Mouse (Mus musculus) embryonic facial prominence, embryonic 12.5 days (tissue): ENCODE measurements around the gene Ube2s. TPM values are rescaled to one million over a fixed set of nuclear protein-coding genes. Genes with fewer than 3 reads are reported as not detected.

Experiments used
- ATAC-seq: fragments of 200-750 bp; cut with Nextera tagmentation; 2 replicates; pipeline ENCODE4 v1.8.0; 2017; ENCODE audit not compliant: insufficient number of reproducible peaks, insufficient read depth, low FRiP score, low TSS enrichment
- H3K27ac ChIP-seq: fragments of 300-500 bp; sonication (generic); 2 replicates; pipeline ENCODE4 v1.5.1; 2016; ENCODE audit warnings: mild to moderate bottlenecking
- H3K27me3 ChIP-seq: fragments of 300-500 bp; sonication (generic); 2 replicates; pipeline ENCODE4 v1.6.1; 2016; ENCODE audit warnings: mild to moderate bottlenecking, moderate library complexity
- H3K36me3 ChIP-seq: fragments of 300-500 bp; sonication (generic); 2 replicates; pipeline ENCODE4 v1.6.1; 2016; ENCODE audit warnings: mild to moderate bottlenecking
- H3K4me1 ChIP-seq: fragments of 300-500 bp; sonication (generic); 2 replicates; pipeline ENCODE4 v1.6.1; 2016
- H3K4me2 ChIP-seq: fragments of 300-500 bp; sonication (generic); replicated peaks from 2 replicates; pipeline ENCODE4 v1.6.1; 2016; ENCODE audit warnings: mild to moderate bottlenecking, moderate library complexity
- H3K4me3 ChIP-seq: fragments of 300-500 bp; sonication (generic); 2 replicates; pipeline ENCODE4 v1.5.1; 2016; ENCODE audit warnings: mild to moderate bottlenecking
- H3K9ac ChIP-seq: fragments of 300-500 bp; sonication (generic); 2 replicates; pipeline ENCODE4 v1.6.1; 2016; ENCODE audit warnings: mild to moderate bottlenecking, moderate library complexity
- H3K9me3 ChIP-seq: fragments of 300-500 bp; sonication (generic); 2 replicates; pipeline ENCODE4 v1.6.1; 2016; ENCODE audit warnings: mild to moderate bottlenecking, moderate library complexity
- WGBS: fragments of 180-500 bp; shearing (Covaris S2); methylation state at CpG from one replicate; pipeline ENCODE4 v1.1.7; 2016; 5-methylcytosine and 5-hydroxymethylcytosine counted together
- polyA plus RNA-seq: library from polyadenylated mRNA; unstranded; fragments of >200 nt; fragmentation: Nextera tagmentation; extraction: Ambion mirVana; gene quantifications from 2 replicates; pipeline ENCODE4 v1.2.1, GENCODE M21; 2016

Gene Ube2s
- polyA plus RNA-seq, 1 experiment from 2014 or later = 422 TPM

- Histone ChIP-seq H3K4me1 (peaks cover 4% of the 10 kb centered on the region), H3K27ac (no peak overlapping the region), H3K9me3 (no peaks in the 10 kb centered on the region), H3K9ac (no peak overlapping the region), H3K4me2 (no peak overlapping the region), H3K4me3 (no peak overlapping the region), H3K36me3 (no peaks in the 10 kb centered on the region), H3K27me3 (0 out of 2 replicates have a peak, but pooled peaks cover 2% of the 10 kb centered on the region)
- WGBS = 11% methylated on average over 4 of the region's 4 CpGs
- ATAC-seq = no peak
Measured at GRCm38 (mm10) chr7:4764946-4765710, 47.3 kb downstream of the Ube2s start.

- H3K4me1 ChIP-seq = no peaks in the 10 kb centered on the region; the same call in 1 of the 2 replicates
- WGBS = 44% methylated on average over 1 of the region's 1 CpGs
- H3K4me2 ChIP-seq = no peak overlapping the region
- no peak for ATAC-seq
- H3K27me3 ChIP-seq = no peaks in the 10 kb centered on the region
- no peaks in the 10 kb centered on the region for H3K9me3 ChIP-seq
- H3K27ac ChIP-seq = no peak overlapping the region
- H3K4me3 ChIP-seq = no peak overlapping the region
- H3K36me3 ChIP-seq = no peaks in the 10 kb centered on the region
- no peak overlapping the region for H3K9ac ChIP-seq
Measured at GRCm38 (mm10) chr7:4759670-4760069, 52.7 kb downstream of the Ube2s start.

DNA sequence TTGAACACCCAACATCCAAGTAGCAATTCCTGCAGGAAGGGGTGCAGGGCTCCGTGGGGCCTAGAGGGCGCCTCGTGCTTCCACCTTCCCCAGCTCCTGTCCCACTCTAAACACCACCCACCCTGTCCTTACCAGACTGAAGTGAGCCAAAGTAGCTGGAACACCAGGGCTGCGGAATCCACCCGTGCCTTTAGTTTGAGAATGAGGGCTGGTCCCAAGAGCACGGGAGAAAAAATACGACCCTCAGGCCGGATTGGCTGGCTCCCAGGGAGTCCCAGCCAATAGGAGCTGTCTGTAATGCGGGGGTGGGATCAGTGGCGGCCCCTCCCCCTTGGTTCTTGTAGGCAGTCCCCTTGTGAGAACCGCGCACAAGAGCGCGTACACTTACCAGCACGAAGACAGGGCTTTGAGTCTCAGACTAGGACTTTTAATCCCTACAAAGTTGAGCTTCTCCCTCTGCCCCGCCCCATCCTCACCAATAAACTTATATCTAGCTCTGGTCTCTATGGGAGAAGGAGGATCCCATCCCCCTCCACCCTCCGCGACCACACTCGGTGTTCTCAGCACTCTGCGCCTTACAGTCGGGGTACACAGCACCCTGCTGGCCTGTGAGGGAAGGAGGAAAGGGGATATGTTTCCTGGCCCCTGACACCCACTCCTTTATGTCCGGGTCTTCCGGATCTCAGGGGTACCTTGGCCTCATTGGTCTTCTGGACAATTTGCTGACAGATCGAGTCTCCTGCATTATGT, 59.4 kb downstream of the Ube2s start, which contains the start of gene Cox6b2:
TSS of gene Cox6b2 (minus strand) at position 274 of the 750 bp plus-strand sequence.
- H3K9ac ChIP-seq = peak within 1 kb of the TSS; percentile 19; the same call in 1 of the 2 replicates
- H3K27ac ChIP-seq = peak within 1 kb of the TSS; percentile 86
- no peaks in the 10 kb centered on the region for H3K36me3 ChIP-seq
- ATAC-seq = peak; percentile 92
- peak within 1 kb of the TSS; percentile 47 for H3K4me2 ChIP-seq
- no peaks in the 10 kb centered on the region for H3K9me3 ChIP-seq
- no peaks in the 10 kb centered on the region for H3K27me3 ChIP-seq
- H3K4me1 ChIP-seq = peaks cover 10% of the 10 kb centered on the region; the same call in 1 of the 2 replicates
- WGBS = 3% methylated on average over 24 of the region's 24 CpGs
- peak within 1 kb of the TSS; percentile 43 for H3K4me3 ChIP-seq

DNA sequence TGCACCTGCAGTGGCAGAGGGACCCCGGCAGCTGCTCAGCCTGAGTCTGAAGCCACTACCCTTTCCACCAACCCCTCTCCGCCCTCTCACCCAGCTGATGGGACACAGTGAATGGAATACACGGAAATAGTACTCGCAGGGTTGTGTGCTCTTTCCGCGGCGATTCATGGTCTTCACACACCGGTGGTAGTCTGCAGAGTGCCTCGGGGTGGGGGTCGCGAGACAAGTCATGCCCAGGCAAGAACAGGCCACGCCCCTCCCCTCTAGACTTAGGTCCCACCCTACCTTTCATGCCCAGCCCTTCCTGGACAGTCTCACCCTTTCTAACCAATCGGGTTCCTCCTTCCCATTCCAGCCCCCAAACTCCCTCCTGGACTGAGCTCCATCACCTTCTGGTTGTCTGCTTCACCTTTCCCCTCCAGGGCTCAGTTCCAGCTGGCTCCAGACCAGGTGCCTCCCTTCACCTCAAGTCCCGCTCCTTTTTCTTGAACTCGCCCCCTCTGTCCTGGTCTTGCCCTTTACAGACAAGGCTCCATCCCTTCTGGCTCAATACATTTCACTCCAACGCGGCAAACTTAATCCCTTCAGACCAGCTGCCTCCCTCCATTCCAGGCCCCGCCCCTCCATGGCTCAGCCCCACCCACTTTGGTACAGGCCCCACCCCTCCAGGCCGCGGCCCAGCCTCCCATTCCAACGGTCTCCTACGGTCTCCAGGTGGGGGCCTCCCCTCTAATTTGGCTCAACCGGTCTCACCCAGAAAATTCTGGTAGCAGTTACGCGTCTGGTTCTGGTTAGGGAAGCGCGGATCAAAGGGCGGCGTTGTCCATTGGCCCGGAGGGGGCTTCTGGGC, 60.2 kb downstream of the Ube2s start:
- peak; percentile 70 for ATAC-seq
- Histone ChIP-seq H3K4me3 (peak overlapping the region; percentile 43), H3K36me3 (peaks cover under 1% of the 10 kb centered on the region; the same call in 1 of the 2 replicates), H3K27ac (peak overlapping the region; percentile 86), H3K4me2 (peak overlapping the region; percentile 47), H3K27me3 (no peaks in the 10 kb centered on the region), H3K9ac (peak overlapping the region; percentile 19; the same call in 1 of the 2 replicates), H3K4me1 (peaks cover 10% of the 10 kb centered on the region; the same call in 1 of the 2 replicates), H3K9me3 (no peaks in the 10 kb centered on the region)
- WGBS = 2% methylated on average over 30 of the region's 30 CpGs

DNA sequence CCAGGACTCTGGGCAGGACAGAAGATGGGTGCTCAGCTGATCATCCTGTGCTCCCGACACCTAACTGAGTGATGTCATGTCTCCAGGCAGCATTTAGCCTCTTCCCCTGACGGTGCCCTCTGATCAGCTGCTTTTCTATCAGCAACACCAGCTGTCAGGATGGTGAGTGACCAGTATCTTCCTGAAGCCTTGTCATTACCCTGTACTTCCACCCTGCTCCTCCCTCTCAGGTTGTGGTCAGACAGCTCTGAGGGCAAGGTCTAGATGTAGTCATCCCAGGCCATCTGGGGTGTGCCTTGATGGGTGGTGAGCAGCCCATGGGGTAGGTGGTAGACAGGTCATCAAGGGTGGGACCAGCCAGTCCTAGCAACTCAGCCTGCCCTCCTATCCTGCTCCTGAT, 63.2 kb downstream of the Ube2s start:
- 78% methylated on average over 2 of the region's 2 CpGs for WGBS
- no peak overlapping the region for H3K4me3 ChIP-seq
- H3K9ac ChIP-seq = no peak overlapping the region
- ATAC-seq = no peak
- no peak overlapping the region for H3K27ac ChIP-seq
- H3K4me2 ChIP-seq = no peak overlapping the region
- peaks cover 10% of the 10 kb centered on the region; the same call in 1 of the 2 replicates for H3K4me1 ChIP-seq
- H3K9me3 ChIP-seq = no peaks in the 10 kb centered on the region
- peaks cover 27% of the 10 kb centered on the region for H3K36me3 ChIP-seq
- H3K27me3 ChIP-seq = no peaks in the 10 kb centered on the region

DNA sequence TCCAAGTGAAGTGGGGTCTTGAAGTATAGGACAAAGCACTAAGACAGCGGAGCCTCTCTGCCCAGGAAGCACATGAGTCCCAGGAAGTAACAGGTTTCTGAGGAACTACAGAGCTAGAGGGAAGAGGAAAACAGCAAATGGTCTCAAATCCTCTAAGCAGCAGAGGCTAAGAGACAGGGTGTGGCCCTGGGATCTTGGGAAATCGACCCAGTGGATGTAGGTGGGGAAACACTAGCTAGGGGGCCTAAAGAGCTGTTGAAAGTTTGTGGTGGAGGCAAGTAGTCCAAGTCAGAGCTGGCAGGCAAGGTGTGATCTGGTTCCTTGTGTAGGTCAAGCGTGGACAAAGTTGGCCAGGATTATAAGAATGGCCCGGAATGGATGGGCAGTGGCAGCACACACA, 64.1 kb downstream of the Ube2s start:
- Histone ChIP-seq H3K27me3 (no peaks in the 10 kb centered on the region), H3K9ac (no peak overlapping the region)
- 75% methylated on average over 4 of the region's 4 CpGs for WGBS

DNA sequence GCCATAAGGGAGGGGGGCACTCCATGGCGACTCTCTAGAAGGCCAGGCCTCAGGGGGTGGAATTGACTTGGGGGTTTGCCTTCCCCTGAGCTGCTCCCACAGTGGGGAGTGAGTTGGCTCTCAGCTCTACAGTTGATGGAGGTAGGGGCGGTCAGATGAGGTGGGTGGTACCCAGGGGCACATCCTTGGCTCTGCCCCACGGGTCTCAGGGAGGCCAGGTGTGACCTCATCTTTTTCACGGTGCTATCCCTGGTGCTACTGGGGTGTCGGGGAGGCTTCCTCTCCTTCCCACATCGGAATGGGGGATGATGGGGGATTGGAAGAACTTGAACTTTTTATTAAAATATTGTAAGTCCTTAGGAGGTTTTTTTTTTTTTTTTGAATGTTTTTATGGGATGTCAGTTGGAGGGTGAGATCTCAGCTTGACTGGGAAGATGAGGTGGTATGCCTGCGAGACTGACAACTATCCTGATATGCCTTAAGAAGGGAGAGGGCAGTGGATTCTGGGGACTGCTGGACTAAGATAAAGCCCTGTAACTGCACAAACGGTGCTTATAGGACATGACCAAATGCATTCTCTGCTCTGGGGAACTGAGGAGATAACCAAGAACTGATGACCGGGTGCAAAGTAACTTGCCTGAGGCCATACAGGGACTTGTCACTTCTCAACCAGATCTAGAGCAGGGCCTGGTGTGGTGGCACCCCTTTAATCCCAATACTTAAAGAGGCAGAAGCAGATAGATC, 65.1 kb downstream of the Ube2s start:
- no peak for ATAC-seq

More for the DNA sequence above, 64.1 kb downstream of the Ube2s start:
- Histone ChIP-seq H3K9me3 (no peaks in the 10 kb centered on the region), H3K4me2 (no peak overlapping the region), H3K4me1 (peaks cover 10% of the 10 kb centered on the region; the same call in 1 of the 2 replicates), H3K27ac (no peak overlapping the region), H3K4me3 (no peak overlapping the region), H3K36me3 (peaks cover 35% of the 10 kb centered on the region)
- ATAC-seq = no peak

GRCm38 (mm10) chr7:4746326-4746980, 65.9 kb downstream of the Ube2s start:
- ATAC-seq = no peak; the same call in 1 of the 2 replicates
- Histone ChIP-seq H3K4me3 (no peak overlapping the region), H3K9ac (no peak overlapping the region), H3K4me1 (peaks cover 15% of the 10 kb centered on the region), H3K36me3 (peaks cover 50% of the 10 kb centered on the region), H3K9me3 (no peaks in the 10 kb centered on the region), H3K4me2 (no peak overlapping the region), H3K27me3 (no peaks in the 10 kb centered on the region), H3K27ac (no peak overlapping the region)
- 88% methylated on average over 22 of the region's 22 CpGs for WGBS

More for the DNA sequence above, 65.1 kb downstream of the Ube2s start:
- H3K27ac ChIP-seq = no peak overlapping the region
- H3K9ac ChIP-seq = no peak overlapping the region
- no peaks in the 10 kb centered on the region for H3K9me3 ChIP-seq
- no peak overlapping the region for H3K4me2 ChIP-seq
- no peak overlapping the region for H3K4me3 ChIP-seq
- peaks cover 45% of the 10 kb centered on the region for H3K36me3 ChIP-seq
- WGBS = 72% methylated on average over 9 of the region's 9 CpGs
- no peaks in the 10 kb centered on the region for H3K27me3 ChIP-seq
- H3K4me1 ChIP-seq = peaks cover 14% of the 10 kb centered on the region; the same call in 1 of the 2 replicates

DNA sequence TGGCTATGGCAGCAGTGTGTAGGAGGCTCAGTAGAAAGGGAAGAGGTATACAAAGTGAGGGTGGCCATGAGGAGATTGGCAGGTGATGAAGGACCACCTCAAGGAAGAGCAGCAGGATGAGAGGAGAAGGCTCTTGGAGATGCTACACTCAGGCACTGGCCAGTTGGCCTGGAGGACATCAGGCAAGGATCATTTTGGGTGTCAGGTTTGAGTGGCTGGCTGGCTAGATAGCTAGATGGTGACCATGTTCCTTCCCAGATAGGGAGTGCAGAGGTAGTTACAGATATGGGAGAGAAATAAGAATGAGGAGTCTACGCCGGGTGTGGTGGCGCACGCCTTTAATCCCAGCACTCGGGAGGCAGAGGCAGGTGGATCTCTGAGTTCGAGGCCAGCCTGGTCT, 67.5 kb downstream of the Ube2s start:
- H3K27me3 ChIP-seq = no peaks in the 10 kb centered on the region
- 95% methylated on average over 6 of the region's 6 CpGs for WGBS
- peaks cover 50% of the 10 kb centered on the region for H3K36me3 ChIP-seq
- no peak for ATAC-seq
- no peak overlapping the region for H3K9ac ChIP-seq
- H3K4me2 ChIP-seq = no peak overlapping the region
- H3K9me3 ChIP-seq = no peaks in the 10 kb centered on the region
- H3K4me1 ChIP-seq = peaks cover 18% of the 10 kb centered on the region
- H3K27ac ChIP-seq = no peak overlapping the region
- no peak overlapping the region for H3K4me3 ChIP-seq
